Mouse (Mus musculus) erythroblast, embryonic 14.5 days (primary cell): ENCODE measurements around the gene Rpl35.

ENCODE experiments used
- GATA1 ChIP-seq: IDR thresholded peaks from 2 replicates; pipeline ENCODE4 v1.6.1; 2012; ENCODE audit warnings: low read length, inconsistent platforms, mixed read lengths
- TAL1 ChIP-seq: IDR thresholded peaks from 3 replicates; pipeline ENCODE4 v1.6.1; 2012; ENCODE audit warnings: low read length, inconsistent platforms, mixed read lengths

DNA sequence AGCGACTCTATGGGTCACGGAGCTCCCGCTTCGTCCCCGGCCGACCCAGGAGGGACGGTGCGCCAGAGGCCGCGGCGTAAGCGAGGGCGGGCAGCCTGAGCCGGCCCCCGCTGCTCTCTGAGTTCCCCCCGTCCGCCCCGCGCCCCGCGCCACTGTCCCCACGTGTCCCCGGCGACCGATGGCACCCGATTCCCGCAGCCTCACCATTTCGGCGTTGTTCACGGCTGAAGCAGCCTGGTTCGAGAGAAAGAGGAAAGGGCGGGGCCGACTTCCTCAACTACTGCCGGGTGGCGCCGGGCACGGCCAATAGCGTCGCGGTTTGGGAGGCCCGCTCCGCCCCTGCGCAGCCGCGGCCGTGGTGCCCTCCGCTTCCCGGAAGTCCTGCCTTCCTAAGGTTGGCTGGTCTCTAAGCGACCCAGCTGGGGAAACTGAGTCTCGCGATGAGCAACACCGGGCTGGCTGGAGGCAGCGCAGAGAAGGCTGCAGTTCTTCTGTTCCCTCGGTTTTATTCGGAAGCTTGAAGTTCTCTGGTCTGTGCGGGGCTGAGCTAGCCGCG is 466 bp downstream of the Rpl35 start, which contains the start of gene Arpc5l:
- TF ChIP-seq GATA1 (no peak), TAL1 (no peak)
